Mouse (Mus musculus) midbrain, embryonic 15.5 days (tissue): ENCODE measurements around the gene Insl3. TPM values are rescaled to one million over a fixed set of nuclear protein-coding genes. Genes with fewer than 3 reads are reported as not detected.
"Not testable (repeated sequence)": the region's sequence is repeated elsewhere in the genome, so short reads cannot be mapped to it uniquely, and the experiment has no call there.

Source experiments
- ATAC-seq: fragments of 200-750 bp; cut with Nextera tagmentation; replicated peaks from 2 replicates; pipeline ENCODE4 v1.8.0; 2017; ENCODE audit warnings: moderate TSS enrichment
- H3K27ac ChIP-seq: fragments of 300-500 bp; sonication (generic); 2 replicates; pipeline ENCODE4 v1.5.1; 2015; ENCODE audit warnings: mild to moderate bottlenecking, inconsistent platforms
- H3K27me3 ChIP-seq: fragments of 300-500 bp; sonication (generic); replicated peaks from 2 replicates; pipeline ENCODE4 v1.6.1; 2015; ENCODE audit warnings: inconsistent platforms
- H3K36me3 ChIP-seq: fragments of 300-500 bp; sonication (generic); replicated peaks from 2 replicates; pipeline ENCODE4 v1.6.1; 2015; ENCODE audit warnings: inconsistent platforms
- H3K4me1 ChIP-seq: fragments of 300-500 bp; sonication (generic); 2 replicates; pipeline ENCODE4 v1.6.1; 2015; ENCODE audit warnings: inconsistent platforms
- H3K4me2 ChIP-seq: fragments of 300-500 bp; sonication (generic); 2 replicates; pipeline ENCODE4 v1.6.1; 2015; ENCODE audit warnings: inconsistent platforms, mild to moderate bottlenecking, moderate library complexity
- H3K4me3 ChIP-seq: fragments of 300-500 bp; sonication (generic); 2 replicates; pipeline ENCODE4 v1.5.1; 2015; ENCODE audit warnings: mild to moderate bottlenecking, inconsistent platforms
- H3K9ac ChIP-seq: fragments of 300-500 bp; sonication (generic); 2 replicates; pipeline ENCODE4 v1.6.1; 2015; ENCODE audit warnings: mild to moderate bottlenecking, inconsistent platforms
- H3K9me3 ChIP-seq: fragments of 300-500 bp; sonication (generic); 2 replicates; pipeline ENCODE4 v1.6.1; 2016; ENCODE audit warnings: inconsistent platforms
- WGBS: fragments of 180-500 bp; shearing (Covaris S2); methylation state at CpG from one replicate; pipeline ENCODE4 v1.1.7; 2015; ENCODE audit warnings: mixed read lengths; 5-methylcytosine and 5-hydroxymethylcytosine counted together
- polyA plus RNA-seq: library from polyadenylated mRNA; unstranded; fragments of >200 nt; fragmentation: Nextera tagmentation; extraction: Ambion mirVana; gene quantifications from 2 replicates; pipeline ENCODE4 v1.2.1, GENCODE M21; 2015

Insl3 gene
- polyA plus RNA-seq, 1 experiment from 2014 or later = 0.37 TPM

- no peak overlapping the region for H3K27ac ChIP-seq
- H3K4me2 ChIP-seq = no peak overlapping the region
- H3K9ac ChIP-seq = no peak overlapping the region
- no peak overlapping the region for H3K4me3 ChIP-seq
- peaks cover 44% of the 10 kb centered on the region for H3K4me1 ChIP-seq
- no peaks in the 10 kb centered on the region for H3K27me3 ChIP-seq
- 89% methylated on average over 12 of the region's 12 CpGs for WGBS
- H3K9me3 ChIP-seq = no peaks in the 10 kb centered on the region
- peaks cover 32% of the 10 kb centered on the region; the same call in 1 of the 2 replicates for H3K36me3 ChIP-seq
- no peak for ATAC-seq
Measured at GRCm38 (mm10) chr8:71717096-71717495, 28.1 kb downstream of the Insl3 start.

DNA sequence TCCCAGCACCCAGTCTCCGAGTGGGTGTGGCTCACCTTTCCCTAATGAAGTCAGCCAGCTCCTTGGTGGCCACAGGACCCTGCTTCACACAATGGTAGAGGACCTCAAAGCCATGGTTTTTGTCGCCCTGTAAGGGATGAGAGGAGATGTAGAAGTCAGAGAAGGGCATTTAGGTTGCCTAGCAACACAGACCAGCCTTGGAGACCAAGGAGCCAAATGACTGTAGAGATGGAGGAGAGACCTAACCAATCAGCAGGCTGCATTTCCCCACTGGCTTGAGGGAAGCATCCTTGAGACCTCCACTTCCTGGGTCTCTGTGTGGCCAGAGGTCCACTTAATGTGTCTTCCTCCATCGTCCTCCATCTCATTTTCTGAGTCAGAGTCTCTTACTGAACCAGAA lies 29.2 kb downstream of the Insl3 start:
- H3K27me3 ChIP-seq = no peaks in the 10 kb centered on the region
- peaks cover 27% of the 10 kb centered on the region; the same call in 1 of the 2 replicates for H3K36me3 ChIP-seq
- no peak overlapping the region for H3K27ac ChIP-seq
- WGBS = 26% methylated on average over 3 of the region's 3 CpGs
- no peak overlapping the region for H3K4me2 ChIP-seq
- H3K9me3 ChIP-seq = no peaks in the 10 kb centered on the region
- H3K9ac ChIP-seq = no peak overlapping the region
- no peak for ATAC-seq
- peaks cover 55% of the 10 kb centered on the region for H3K4me1 ChIP-seq
- H3K4me3 ChIP-seq = no peak overlapping the region

DNA sequence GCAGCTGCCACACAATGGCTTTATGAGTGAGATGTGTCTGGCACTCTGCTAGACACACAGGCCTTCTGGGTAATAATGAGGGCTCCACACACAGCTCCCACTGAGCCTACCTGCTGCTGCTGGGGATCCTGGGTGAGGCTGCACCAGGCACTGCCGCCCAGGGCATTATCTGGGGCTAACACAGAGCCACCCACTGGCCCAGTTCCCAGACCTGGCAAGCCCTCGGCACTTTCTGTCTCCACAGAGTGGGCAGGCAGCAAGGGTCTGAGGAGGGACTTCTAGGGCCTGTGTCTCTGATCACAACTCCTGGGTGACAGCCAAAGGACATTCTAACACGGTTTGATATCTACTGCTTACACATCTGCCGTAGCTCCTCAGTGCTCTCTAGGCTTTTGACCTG lies 30.2 kb downstream of the Insl3 start:
- peaks cover 65% of the 10 kb centered on the region for H3K4me1 ChIP-seq
- H3K4me2 ChIP-seq = peak overlapping the region; percentile 9; the same call in 1 of the 2 replicates
- H3K27ac ChIP-seq = peak overlapping the region; percentile 85
- WGBS = 28% methylated on average over 4 of the region's 4 CpGs
- H3K27me3 ChIP-seq = no peaks in the 10 kb centered on the region
- no peaks in the 10 kb centered on the region for H3K9me3 ChIP-seq
- no peak overlapping the region for H3K4me3 ChIP-seq
- peaks cover 22% of the 10 kb centered on the region; the same call in 1 of the 2 replicates for H3K36me3 ChIP-seq
- H3K9ac ChIP-seq = no peak overlapping the region
- ATAC-seq = peak; percentile 7

DNA sequence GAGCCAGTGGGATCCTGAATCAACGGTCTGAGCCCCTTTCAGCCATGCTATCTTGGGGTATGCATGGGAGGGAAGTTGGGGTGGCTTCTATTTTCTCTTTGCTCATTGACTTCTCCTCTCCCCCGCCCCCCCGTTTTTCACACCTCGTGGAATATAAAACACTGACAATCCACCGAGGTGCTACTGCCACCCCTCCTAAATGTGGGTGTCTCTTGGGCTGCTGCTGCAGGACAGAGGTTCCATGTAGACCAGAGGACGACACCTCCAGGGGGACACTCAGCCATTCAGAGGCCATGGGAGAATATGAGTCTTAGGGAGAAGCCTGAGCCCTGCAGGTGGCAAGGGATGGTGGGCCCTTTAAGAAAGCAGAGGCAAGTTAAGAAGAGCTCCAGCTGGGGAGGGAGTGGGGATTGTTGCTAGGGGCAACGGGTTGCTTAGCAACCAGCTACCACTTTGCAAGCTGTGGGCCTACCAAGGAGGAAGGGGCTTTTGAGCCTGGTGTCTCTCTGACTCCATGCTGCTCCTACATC lies 31.0 kb downstream of the Insl3 start:
- 17% methylated on average over 7 of the region's 7 CpGs for WGBS
- Histone ChIP-seq H3K4me3 (peak overlapping the region; percentile 18), H3K4me2 (peak overlapping the region; percentile 41), H3K27ac (peak overlapping the region; percentile 85), H3K36me3 (peaks cover 22% of the 10 kb centered on the region; the same call in 1 of the 2 replicates), H3K9me3 (no peaks in the 10 kb centered on the region), H3K9ac (no peak overlapping the region), H3K4me1 (peaks cover 72% of the 10 kb centered on the region), H3K27me3 (no peaks in the 10 kb centered on the region)
- ATAC-seq = peak; percentile 81

DNA sequence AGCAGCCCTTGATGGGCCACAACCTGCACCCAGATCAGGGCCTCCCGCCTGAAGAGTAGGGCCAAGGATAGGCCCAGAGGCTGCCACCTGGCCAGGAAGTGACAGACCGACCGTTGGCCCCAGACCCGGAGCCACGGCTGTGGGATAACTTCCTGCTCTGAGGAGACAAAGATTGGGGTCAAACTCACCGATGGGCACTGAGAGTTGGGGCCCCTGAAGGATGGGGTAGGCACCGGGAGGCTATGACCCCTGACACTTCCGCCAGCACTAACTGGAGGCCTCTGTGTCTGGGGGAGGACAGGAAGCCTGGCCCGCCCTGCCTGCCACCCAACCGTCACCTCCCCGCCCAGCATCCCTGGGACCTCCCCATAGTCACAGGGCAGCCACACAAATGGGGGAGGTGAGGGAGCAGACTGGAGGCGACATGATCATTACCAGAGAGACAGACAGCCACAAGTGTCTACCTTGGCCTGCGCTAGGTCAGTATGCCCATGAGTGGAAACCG lies 34.1 kb downstream of the Insl3 start:
- Histone ChIP-seq H3K27me3 (no peaks in the 10 kb centered on the region), H3K36me3 (peaks cover 1% of the 10 kb centered on the region; the same call in 1 of the 2 replicates), H3K27ac (no peak overlapping the region), H3K9me3 (no peaks in the 10 kb centered on the region), H3K4me1 (peaks cover 75% of the 10 kb centered on the region), H3K9ac (no peak overlapping the region), H3K4me2 (no peak overlapping the region), H3K4me3 (no peak overlapping the region)
- no peak for ATAC-seq
- WGBS = 80% methylated on average over 14 of the region's 14 CpGs

- Histone ChIP-seq H3K4me1 (peaks cover 64% of the 10 kb centered on the region), H3K9me3 (no peaks in the 10 kb centered on the region), H3K4me3 (peak overlapping the region; percentile 77), H3K27ac (no peak overlapping the region), H3K27me3 (no peaks in the 10 kb centered on the region), H3K4me2 (peak overlapping the region; percentile 63), H3K36me3 (no peaks in the 10 kb centered on the region), H3K9ac (peak overlapping the region; percentile 90)
- 76% methylated on average over 4 of the region's 4 CpGs for WGBS
- no peak for ATAC-seq
Measured at GRCm38 (mm10) chr8:71724389-71724788, 35.4 kb downstream of the Insl3 start.

- peaks cover 55% of the 10 kb centered on the region for H3K4me1 ChIP-seq
- under 1% methylated on average over 46 of the region's 54 CpGs for WGBS
Measured at GRCm38 (mm10) chr8:71725122-71725924, 36.3 kb downstream of the Insl3 start, which contains the start of gene Fcho1. TSS of gene Fcho1 (minus strand) at chr8:71725716.

DNA sequence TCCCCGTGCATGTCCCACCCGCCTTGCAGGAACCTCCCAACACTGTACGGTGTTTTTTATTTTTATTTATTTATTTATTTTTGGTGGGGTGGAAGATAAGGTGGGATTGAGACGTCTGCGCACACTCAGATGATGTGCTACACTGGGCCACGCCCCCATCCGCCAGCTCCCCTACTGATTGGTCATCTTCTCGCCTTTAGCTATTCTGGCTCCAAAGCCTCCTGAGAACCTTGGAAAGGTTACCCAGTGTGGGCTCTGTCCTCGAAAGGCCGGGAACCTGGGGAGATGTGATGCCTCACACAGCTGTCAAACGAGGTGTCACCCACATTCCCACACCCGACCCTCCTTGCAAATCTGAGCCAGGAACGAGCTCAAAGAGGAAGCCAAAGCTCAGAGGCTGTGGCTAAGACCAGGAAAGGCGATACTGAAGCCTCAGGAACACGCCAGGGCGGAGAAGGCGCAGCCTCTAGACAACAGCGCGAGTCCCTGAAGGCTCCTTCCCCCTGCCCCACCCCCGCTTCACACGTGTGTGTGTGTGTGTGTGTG lies 39.3 kb downstream of the Insl3 start:
- peak overlapping the region; percentile 40 for H3K4me3 ChIP-seq
- H3K27ac ChIP-seq = peak overlapping the region; percentile 86
- no peaks in the 10 kb centered on the region for H3K36me3 ChIP-seq
- peak overlapping the region; percentile 69 for H3K4me2 ChIP-seq
- no peaks in the 10 kb centered on the region for H3K9me3 ChIP-seq
- peak overlapping the region; percentile 39 for H3K9ac ChIP-seq
- H3K4me1 ChIP-seq = peaks cover 26% of the 10 kb centered on the region
- H3K27me3 ChIP-seq = no peaks in the 10 kb centered on the region
- peak; percentile 62 for ATAC-seq
- WGBS = 7% methylated on average over 20 of the region's 21 CpGs

More at GRCm38 (mm10) chr8:71725122-71725924, 36.3 kb downstream of the Insl3 start, which contains the start of gene Fcho1:
- Histone ChIP-seq H3K27ac (peak within 1 kb of the TSS; percentile 70), H3K27me3 (no peaks in the 10 kb centered on the region), H3K36me3 (no peaks in the 10 kb centered on the region), H3K4me2 (peak within 1 kb of the TSS; percentile 63), H3K4me3 (peak within 1 kb of the TSS; percentile 77), H3K9ac (peak within 1 kb of the TSS; percentile 90), H3K9me3 (no peaks in the 10 kb centered on the region)
- peak; percentile 79 for ATAC-seq

DNA sequence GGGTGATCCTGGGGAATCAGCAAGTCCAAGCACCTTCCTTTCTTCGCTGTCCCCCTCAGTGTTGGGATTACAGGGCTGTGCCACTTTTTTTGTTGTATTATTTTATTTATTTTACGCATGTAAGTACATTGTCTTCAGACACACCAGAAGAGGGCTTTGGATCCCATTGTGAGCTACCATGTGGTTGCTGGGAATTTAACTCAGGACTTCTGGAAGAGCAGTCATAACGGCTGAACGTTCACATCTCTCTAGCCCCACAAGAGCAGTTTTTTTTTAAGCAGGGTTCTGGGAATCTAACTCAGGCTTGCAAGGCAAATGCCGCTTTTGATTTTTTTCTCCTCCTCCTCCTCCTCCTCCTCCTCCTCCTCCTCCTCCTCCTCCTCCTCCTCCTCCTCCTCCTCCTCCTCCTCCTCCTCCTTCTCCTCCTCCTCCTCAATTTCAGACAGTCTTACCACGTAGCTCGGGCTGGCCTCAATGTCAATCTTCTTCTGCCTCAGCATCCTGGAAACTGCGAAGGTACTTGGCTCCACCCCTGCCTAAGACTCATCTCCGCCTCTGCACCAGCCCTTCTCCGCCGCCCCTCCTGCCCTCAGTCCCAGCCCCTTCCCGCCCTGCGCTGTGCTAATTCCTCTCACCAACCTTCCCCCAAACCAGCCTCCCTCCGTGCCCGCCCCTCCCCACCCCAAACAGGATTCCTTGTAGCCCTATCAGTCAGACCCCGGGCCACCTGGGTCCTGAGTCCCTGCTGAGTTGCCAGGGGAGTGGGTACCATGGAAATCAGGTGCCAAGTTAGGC lies 40.0 kb downstream of the Insl3 start:
- H3K27me3 ChIP-seq = no peaks in the 10 kb centered on the region
- H3K27ac ChIP-seq = peak overlapping the region; percentile 86
- H3K9me3 ChIP-seq = no peaks in the 10 kb centered on the region
- H3K4me3 ChIP-seq = peak overlapping the region; percentile 40
- peaks cover 19% of the 10 kb centered on the region for H3K4me1 ChIP-seq
- peak overlapping the region; percentile 39 for H3K9ac ChIP-seq
- H3K36me3 ChIP-seq = no peaks in the 10 kb centered on the region
- WGBS = 4% methylated on average over 12 of the region's 16 CpGs
- peak overlapping the region; percentile 69 for H3K4me2 ChIP-seq
- ATAC-seq = peak; percentile 34

- Histone ChIP-seq H3K9ac (no peak overlapping the region), H3K4me2 (no peak overlapping the region), H3K27ac (no peak overlapping the region), H3K4me3 (no peak overlapping the region), H3K36me3 (no peaks in the 10 kb centered on the region), H3K27me3 (no peaks in the 10 kb centered on the region), H3K9me3 (no peaks in the 10 kb centered on the region), H3K4me1 (peaks cover 3% of the 10 kb centered on the region; the same call in 1 of the 2 replicates)
- WGBS = 59% methylated on average over 3 of the region's 3 CpGs
- no peak for ATAC-seq
Measured at GRCm38 (mm10) chr8:71731652-71732230, 42.7 kb downstream of the Insl3 start.

- H3K27me3 ChIP-seq, H3K9me3 ChIP-seq, H3K27ac ChIP-seq, ATAC-seq, H3K36me3 ChIP-seq, H3K9ac ChIP-seq, H3K4me2 ChIP-seq, H3K4me3 ChIP-seq, H3K4me1 ChIP-seq: not testable (repeated sequence)
Measured at GRCm38 (mm10) chr8:71738316-71738715, 49.3 kb downstream of the Insl3 start.
